Mouse (Mus musculus): ENCODE measurements at regions not wholly inside any gene's neighbourhood (a gene's known extent, or its start where the extent isn't known, plus 50 kb on each side); places are given as distances from the start of the nearest gene placed in this dataset.
"Not testable (repeated sequence)": the region's sequence is repeated elsewhere in the genome, so short reads cannot be mapped to it uniquely, and the experiment has no call there.

GRCm38 (mm10) chr7:125149740-125150139 is 294.7 kb upstream of the Kdm8 start:
- DNase-seq (ENCODE audit: low read depth in 1 of 2, low spot score in 2 of 2), result no peak

DNA sequence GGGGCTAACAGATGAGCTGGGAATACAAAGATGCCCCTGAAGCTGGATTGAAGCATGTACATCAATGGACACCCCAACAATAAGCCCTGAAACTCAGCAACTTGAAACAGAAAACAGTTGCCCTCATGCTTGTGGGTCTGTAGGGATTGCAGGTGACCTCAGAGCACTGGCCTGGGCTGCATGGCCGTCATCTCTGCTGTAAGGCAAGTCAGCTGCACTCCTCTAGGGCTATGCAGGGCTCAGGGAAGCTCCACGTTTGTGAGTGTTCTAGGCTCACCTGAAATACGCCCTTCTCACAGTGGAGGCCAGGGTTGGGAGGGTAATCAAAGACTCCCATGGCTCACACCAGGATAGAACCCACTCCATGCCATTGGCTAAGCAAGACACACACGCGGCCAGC is 292.2 kb upstream of the Kdm8 start:
- DNase-seq (ENCODE audit: low read depth in 1 of 2, low spot score in 2 of 2), result no peak

DNA sequence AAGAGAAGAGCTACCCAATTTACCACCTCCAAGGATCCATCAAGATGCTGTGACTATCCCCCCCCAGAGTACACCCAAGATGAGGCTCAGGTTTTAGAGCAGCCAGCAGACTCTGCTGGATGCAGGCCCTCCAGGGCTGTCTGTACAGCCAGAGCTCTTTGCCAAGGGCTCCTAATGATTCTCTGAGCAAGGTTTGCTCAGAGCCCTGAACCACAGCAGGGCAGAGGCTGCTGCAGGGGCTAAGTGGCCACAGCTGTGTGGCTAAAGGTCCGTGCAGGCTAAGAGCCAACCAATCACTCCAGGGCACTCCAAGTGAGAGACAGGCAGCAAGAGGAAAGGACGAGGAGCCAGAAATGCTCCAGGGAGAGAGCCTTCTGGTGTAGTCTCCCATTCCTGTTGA is 289.2 kb upstream of the Kdm8 start:
- DNase-seq (ENCODE audit: low read depth in 1 of 2, low spot score in 2 of 2), result no peak

- no peak for DNase-seq (ENCODE audit: low read depth in 1 of 2, low spot score in 2 of 2)
Measured at GRCm38 (mm10) chr7:125166881-125167351, 277.6 kb upstream of the Kdm8 start.

DNA sequence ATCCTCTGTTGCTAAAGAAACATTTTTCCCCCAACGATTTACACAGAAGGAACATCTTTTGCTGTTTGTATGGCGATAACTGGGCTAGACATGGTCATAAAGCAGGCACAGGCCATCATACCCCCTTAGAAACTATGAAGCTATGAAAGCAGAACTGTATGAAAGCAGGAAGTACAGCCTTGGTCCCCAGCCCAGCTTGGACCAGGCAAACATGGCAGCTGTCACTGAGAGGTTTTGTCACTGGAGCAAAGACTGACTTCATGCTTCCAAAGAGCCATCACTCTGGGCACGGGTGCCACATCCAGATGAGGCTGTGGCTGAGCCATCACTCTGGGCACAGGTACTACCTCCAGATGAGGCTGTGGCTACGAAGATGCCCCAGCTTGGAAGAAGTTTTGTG is 276.8 kb upstream of the Kdm8 start:
- no peak for DNase-seq (ENCODE audit: low read depth in 1 of 2, low spot score in 2 of 2)

DNA sequence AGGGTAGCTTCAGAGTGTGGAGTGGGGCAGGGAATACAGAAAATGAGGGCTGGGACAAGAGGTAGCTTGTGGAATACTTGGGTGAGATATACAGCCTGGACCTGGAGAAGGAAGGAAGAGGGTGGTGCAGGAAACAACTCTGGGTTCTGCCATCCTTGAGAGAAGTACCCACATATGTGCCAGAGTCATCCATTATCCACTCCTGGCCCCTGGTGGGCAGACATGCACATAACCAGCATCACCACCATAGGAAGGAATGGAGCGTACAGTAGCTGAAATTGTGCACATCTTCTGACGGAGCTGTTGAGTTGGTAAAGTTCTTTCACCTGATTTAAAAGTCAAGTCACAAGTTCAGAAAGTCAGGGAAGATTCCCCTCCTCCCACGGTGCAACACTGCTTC is 262.9 kb upstream of the Kdm8 start:
- no peak for DNase-seq (ENCODE audit: low read depth in 1 of 2, low spot score in 2 of 2)

DNA sequence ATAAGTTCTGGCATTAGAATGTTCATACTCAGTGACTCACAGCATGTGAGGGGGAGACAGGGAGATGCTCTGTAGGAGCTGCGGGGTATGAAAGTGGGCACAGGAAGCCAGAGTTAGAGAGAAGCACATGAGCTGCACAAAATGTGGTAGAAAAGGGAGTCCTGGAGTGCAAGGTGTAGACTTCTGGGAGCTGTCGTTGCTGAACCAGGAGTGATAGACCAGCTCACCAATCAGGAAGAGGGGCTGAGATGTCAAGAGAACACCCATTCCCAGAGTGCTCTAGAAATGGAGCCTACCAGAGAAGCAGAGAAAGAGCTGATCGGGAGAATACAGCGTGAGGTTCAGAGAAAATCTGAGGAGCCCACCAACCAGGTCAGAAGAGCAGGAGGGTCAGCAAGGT is 262.2 kb upstream of the Kdm8 start:
- no peak for DNase-seq (ENCODE audit: low read depth in 1 of 2, low spot score in 2 of 2)

DNA sequence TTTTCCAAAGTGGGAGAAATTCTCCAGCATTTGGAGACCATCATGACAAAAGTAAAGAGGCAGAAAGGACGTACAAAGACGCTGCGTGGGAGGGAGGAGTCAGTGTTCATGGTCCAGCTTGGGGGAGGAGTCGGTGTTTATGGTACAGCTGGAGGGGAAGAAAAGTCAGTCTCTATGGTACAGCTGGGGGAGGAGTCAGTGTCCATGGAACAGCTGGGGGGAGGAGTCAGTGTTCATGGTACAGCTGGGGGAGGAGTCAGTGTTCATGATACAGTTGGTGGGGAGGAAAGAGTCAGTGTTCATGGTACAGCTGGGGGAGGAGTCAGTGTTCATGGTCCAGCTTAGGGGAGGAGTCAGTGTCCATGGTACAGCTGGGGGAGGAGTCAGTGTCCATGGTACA is 261.5 kb upstream of the Kdm8 start:
- not testable (repeated sequence) for DNase-seq (ENCODE audit: low read depth in 1 of 2, low spot score in 2 of 2)

DNA sequence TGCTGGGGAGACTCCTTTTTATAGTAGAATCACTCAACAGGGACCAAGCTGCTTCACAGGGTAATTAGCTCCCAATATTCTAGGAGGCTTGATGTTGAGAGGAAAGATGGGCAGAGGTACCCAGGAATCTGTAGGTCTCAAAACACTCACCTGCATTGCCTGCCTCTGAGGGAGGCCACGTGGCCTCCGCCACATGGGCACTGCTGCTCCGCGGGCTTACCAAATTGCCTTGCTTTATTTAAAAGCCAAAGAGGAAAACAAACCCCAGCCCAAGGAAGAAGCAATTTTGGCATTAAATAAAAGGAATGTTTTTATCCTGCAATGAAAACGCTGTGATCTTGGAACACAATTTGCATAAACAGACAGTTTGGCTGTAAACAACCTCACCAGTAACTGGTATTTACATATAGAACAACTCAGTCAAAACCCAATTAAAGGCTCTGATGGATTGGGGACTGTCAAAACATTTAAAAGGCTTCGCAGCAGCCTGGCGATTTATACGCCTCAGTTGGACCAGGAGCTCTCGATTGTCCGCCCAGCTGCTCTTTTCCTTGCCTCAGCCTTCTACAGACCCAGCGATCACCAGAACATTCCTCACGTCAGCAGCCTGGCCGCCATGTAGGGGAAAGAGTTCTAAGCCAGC is 259.3 kb upstream of the Kdm8 start:
- no peak for DNase-seq (ENCODE audit: low read depth in 1 of 2, low spot score in 2 of 2)

- DNase-seq (ENCODE audit: low read depth in 1 of 2, low spot score in 2 of 2), result no peak
Measured at GRCm38 (mm10) chr7:125187011-125187740, 257.3 kb upstream of the Kdm8 start.

DNA sequence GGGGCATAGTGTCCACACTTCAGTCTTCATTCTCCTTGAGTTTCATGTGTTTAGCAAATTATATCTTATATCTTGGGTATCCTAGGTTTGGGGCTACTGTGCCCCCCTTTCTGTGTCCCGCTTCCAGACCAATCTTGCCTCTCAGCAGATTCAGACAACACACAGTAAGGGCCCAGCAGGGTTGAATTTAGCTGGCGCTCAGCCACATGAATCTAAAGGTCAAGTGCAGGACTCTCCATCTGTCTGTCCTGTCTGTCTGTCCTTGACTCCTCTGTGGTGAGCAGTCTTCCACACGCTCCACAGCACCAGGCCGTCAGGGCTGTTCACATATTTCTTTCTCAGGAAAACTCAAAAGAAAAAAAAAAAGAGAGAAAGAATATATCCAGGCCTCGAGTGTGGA is 255.5 kb upstream of the Kdm8 start:
- no peak for DNase-seq (ENCODE audit: low read depth in 1 of 2, low spot score in 2 of 2)

GRCm38 (mm10) chr7:125190067-125190466 is 254.4 kb upstream of the Kdm8 start:
- DNase-seq (ENCODE audit: low read depth in 1 of 2, low spot score in 2 of 2), result no peak

GRCm38 (mm10) chr7:125191313-125191712 is 253.2 kb upstream of the Kdm8 start:
- no peak for DNase-seq (ENCODE audit: low read depth in 1 of 2, low spot score in 2 of 2)

GRCm38 (mm10) chr7:125211346-125211973 is 233.0 kb upstream of the Kdm8 start:
- no peak for DNase-seq (ENCODE audit: low read depth in 1 of 2, low spot score in 2 of 2)

GRCm38 (mm10) chr7:125214036-125214435 is 230.4 kb upstream of the Kdm8 start:
- no peak for DNase-seq (ENCODE audit: low read depth in 1 of 2, low spot score in 2 of 2)

DNA sequence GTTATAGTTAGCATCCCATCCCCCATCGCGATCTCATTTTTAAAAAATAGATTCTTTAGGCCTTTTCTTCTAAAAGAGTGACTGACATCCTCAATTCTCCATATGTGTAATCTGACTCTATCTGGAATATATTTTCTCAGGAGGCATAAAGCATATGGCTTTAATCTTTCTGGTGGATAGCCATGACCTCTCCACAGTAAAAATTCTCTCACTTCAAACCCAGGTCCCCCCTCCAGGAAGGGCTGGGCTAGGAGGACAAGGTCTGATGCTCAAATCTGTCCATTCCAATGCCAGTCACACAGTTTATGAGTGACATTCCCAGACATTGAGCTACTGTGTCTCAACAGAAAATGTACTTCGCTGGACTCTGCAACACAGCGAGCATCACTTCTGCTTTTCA is 226.8 kb upstream of the Kdm8 start:
- no peak for DNase-seq (ENCODE audit: low read depth in 1 of 2, low spot score in 2 of 2)

DNA sequence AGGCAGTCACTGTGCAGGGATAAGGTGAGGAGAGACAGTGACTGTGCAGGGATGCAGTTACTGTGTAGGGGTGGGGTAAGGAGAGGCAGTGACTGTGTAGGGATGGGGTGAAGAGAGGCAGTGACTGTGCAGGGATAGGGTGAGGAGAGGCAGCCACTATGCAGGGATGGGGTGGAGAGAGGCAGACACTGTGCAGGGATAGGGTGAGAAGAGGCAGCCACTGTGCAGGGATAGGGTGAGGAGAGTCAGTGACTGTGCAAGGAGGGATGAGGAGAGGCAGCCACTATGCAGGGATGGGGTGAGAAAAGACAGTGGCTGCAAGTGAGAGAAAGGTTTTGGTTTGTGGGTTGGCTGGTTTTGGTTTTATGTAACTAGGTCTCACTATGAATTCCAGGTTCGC is 221.8 kb upstream of the Kdm8 start:
- no peak for DNase-seq (ENCODE audit: low read depth in 1 of 2, low spot score in 2 of 2)

DNA sequence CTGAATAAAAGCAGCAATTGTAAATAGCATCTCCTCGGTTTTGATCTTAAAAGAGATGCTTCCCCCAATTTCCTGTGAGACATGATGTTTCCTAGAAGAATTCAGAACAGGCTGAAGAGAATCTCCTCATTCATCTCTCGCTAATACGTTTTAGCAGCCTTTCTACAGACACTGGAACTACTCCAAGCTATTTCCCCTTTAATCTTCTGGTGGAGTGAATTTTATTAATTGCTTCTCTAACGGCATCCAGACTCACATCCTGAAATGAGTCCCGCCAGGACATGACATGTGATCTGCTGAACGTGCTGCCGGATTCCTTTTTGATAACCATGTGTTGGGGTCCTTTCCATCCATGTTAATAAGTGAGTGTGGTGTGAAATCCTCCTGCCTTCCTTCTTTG is 209.6 kb upstream of the Kdm8 start:
- DNase-seq (ENCODE audit: low read depth in 1 of 2, low spot score in 2 of 2), result no peak

- DNase-seq (ENCODE audit: low read depth in 1 of 2, low spot score in 2 of 2), result no peak
Measured at GRCm38 (mm10) chr7:125237026-125237425, 207.4 kb upstream of the Kdm8 start.

DNA sequence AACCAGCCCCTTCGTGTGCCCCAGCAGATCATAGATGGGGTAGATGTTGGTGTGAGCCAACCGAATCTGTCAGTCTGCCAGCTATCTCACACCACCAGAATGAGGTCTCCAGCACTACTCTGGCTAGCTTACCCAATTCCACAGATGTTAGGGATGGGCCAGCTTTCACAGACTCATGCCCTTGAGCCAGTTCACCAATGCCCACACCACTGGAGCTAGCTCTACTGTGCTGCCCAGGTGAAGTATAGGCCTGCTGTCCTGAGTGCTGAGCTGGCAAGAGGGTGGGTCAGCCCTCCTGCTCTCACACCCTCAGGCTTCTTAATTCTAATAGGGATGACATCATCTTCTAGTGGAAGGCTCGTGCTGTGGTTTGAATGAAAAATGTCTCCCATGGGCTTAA is 201.5 kb upstream of the Kdm8 start:
- no peak for DNase-seq (ENCODE audit: low read depth in 1 of 2, low spot score in 2 of 2)

DNA sequence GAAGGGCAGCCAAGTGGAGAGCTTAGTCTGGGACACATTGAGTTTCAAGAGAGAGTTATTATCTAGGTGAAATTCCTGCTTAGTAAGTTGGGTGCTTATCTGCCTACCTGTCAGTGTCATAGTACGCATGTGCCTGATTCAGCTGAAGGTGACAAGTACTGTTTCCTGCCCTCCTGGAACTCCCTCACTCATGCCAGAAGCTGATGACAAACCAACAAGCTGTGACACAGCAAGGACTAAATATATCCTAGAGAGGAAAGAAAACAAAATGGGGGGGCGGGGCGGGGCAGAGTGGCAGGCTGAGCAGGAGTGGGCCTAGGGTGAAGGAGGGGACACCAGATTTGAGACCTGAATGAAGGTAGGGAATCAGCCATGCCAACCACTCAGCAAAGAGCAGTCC is 196.1 kb upstream of the Kdm8 start:
- no peak for DNase-seq (ENCODE audit: low read depth in 1 of 2, low spot score in 2 of 2)

DNA sequence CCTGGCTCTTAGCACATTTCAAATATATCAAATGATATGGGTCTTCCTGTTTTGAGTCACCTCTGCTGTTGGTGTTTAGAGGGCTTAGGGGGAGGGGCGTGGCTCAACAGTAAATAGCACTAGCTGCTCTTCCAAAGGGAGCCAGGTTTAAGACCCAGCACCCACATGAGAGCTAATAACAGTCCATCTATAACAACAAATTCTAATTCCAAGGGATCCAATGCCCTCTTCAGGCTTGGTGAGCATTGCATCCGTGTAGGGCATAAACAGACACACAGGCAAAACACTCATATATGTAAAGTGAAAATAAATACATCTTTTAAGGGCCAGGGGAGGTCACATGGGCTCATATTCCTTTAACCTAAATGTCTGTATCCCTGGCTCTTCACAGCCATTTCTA is 194.1 kb upstream of the Kdm8 start:
- DNase-seq (ENCODE audit: low read depth in 1 of 2, low spot score in 2 of 2), result no peak
